Mouse (Mus musculus) G1E (cell line): ENCODE results near the gene Nfix.

Experiments
- CTCF ChIP-seq: IDR thresholded peaks from 2 replicates; pipeline ENCODE4 v1.5.1; 2012; ENCODE audit warnings: low read depth, low read length, inconsistent platforms, mixed read lengths
- GATA1 ChIP-seq: IDR thresholded peaks from 2 replicates; pipeline ENCODE4 v1.6.1; 2012; ENCODE audit warnings: borderline replicate concordance, low read length, inconsistent platforms, mixed read lengths
- GATA2 ChIP-seq: IDR thresholded peaks from 2 replicates; pipeline ENCODE4 v1.6.1; 2012; ENCODE audit warnings: low read depth, low read length, inconsistent platforms, borderline replicate concordance
- TAL1 ChIP-seq: conservative IDR thresholded peaks from 2 replicates; pipeline ENCODE4 v1.6.1; 2012; ENCODE audit warnings: low read depth, low read length, inconsistent platforms, mixed read lengths

DNA sequence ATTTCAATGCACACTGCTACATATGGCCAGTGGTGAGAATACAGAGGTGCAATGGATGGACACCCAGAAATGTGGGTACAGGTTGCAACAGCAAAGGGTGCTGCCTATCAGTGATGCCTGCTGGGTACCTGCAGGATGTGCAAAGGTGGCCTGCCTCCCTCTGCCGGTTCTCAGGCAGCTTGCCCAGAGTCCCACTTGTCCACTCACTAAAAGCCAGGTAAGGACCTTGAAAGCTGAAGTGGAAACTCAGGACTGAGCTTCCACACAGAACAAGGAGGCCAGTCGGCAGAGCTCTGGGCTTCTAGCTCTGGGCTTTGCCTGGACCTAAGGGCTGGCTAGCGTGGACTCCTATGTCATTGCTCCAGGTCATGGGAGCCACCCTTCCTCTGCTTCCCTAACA is 88.8 kb downstream of the Nfix start:
- no peak for TF ChIP-seq CTCF
- TF ChIP-seq GATA2 = no peak
- TF ChIP-seq TAL1 = no peak
- TF ChIP-seq GATA1 = no peak
